Mouse (Mus musculus): ENCODE data around the gene Syndig1. TPM values are rescaled to one million over a fixed set of nuclear protein-coding genes. Genes with fewer than 3 reads are reported as not detected.

Gene Syndig1
- polyA plus RNA-seq, 1 experiment: not detected

- H3K4me3 ChIP-seq (ENCODE audit: insufficient read depth, low read depth, low read length): no peak overlapping the region
- TF ChIP-seq CTCF (IDR thresholded peaks at IDR 0.05; ENCODE audit: insufficient read depth, low read depth, low read length): no peak
- TF ChIP-seq POLR2A (IDR thresholded peaks at IDR 0.05; ENCODE audit: insufficient read depth, low read depth, low read length): no peak
- no peak overlapping the region for H3K27ac ChIP-seq (ENCODE audit: insufficient read depth, low read depth, low read length)
- 87% methylated on average over 3 of the region's 3 CpGs for WGBS
- no peaks in the 10 kb centered on the region for H3K4me1 ChIP-seq (ENCODE audit: control insufficient read depth, insufficient read depth, low read length)
Measured at GRCm38 (mm10) chr2:149861002-149861401, 32.0 kb downstream of the Syndig1 start.

GRCm38 (mm10) chr2:149865914-149866435, 37.0 kb downstream of the Syndig1 start:
- no peak overlapping the region for H3K27ac ChIP-seq (ENCODE audit: insufficient read depth, low read depth, low read length)
- TF ChIP-seq POLR2A (IDR thresholded peaks at IDR 0.05; ENCODE audit: insufficient read depth, low read depth, low read length) (no peak), CTCF (IDR thresholded peaks at IDR 0.05; ENCODE audit: insufficient read depth, low read depth, low read length) (no peak)
- H3K4me1 ChIP-seq (ENCODE audit: control insufficient read depth, insufficient read depth, low read length): no peaks in the 10 kb centered on the region
- WGBS: 78% methylated on average over 5 of the region's 5 CpGs
- H3K4me3 ChIP-seq (ENCODE audit: insufficient read depth, low read depth, low read length): no peak overlapping the region

- Histone ChIP-seq H3K4me3 (ENCODE audit: insufficient read depth, low read depth, low read length) (no peak overlapping the region), H3K4me1 (ENCODE audit: control insufficient read depth, insufficient read depth, low read length) (peaks cover 5% of the 10 kb centered on the region), H3K27ac (ENCODE audit: insufficient read depth, low read depth, low read length) (no peak overlapping the region)
- TF ChIP-seq POLR2A (IDR thresholded peaks at IDR 0.05; ENCODE audit: insufficient read depth, low read depth, low read length): no peak
- WGBS: 71% methylated on average over 2 of the region's 2 CpGs
Measured at GRCm38 (mm10) chr2:149870496-149870895, 41.5 kb downstream of the Syndig1 start.

GRCm38 (mm10) chr2:149872496-149872895, 43.5 kb downstream of the Syndig1 start:
- Histone ChIP-seq H3K27ac (ENCODE audit: insufficient read depth, low read depth, low read length) (0 out of 2 replicates have a peak overlapping the region, but pooled peaks have one; percentile 29), H3K4me1 (ENCODE audit: control insufficient read depth, insufficient read depth, low read length) (peaks cover 5% of the 10 kb centered on the region), H3K4me3 (ENCODE audit: insufficient read depth, low read depth, low read length) (no peak overlapping the region)
- WGBS: 63% methylated on average over 4 of the region's 4 CpGs
- TF ChIP-seq CTCF (IDR thresholded peaks at IDR 0.05; ENCODE audit: insufficient read depth, low read depth, low read length): no peak
- TF ChIP-seq POLR2A (IDR thresholded peaks at IDR 0.05; ENCODE audit: insufficient read depth, low read depth, low read length): no peak

- WGBS: 34% methylated on average over 3 of the region's 3 CpGs
- no peak overlapping the region for H3K4me3 ChIP-seq (ENCODE audit: insufficient read depth, low read depth, low read length)
- peaks cover 5% of the 10 kb centered on the region for H3K4me1 ChIP-seq (ENCODE audit: control insufficient read depth, insufficient read depth, low read length)
- no peak for TF ChIP-seq POLR2A (IDR thresholded peaks at IDR 0.05; ENCODE audit: insufficient read depth, low read depth, low read length)
- TF ChIP-seq CTCF (IDR thresholded peaks at IDR 0.05; ENCODE audit: insufficient read depth, low read depth, low read length): no peak
- peak overlapping the region; percentile 28; the same call in 1 of the 2 replicates for H3K27ac ChIP-seq (ENCODE audit: insufficient read depth, low read depth, low read length)
Measured at GRCm38 (mm10) chr2:149873346-149873745, 44.3 kb downstream of the Syndig1 start.

- no peak overlapping the region for H3K27ac ChIP-seq (ENCODE audit: insufficient read depth, low read depth, low read length)
- no peak for TF ChIP-seq CTCF (IDR thresholded peaks at IDR 0.05; ENCODE audit: insufficient read depth, low read depth, low read length)
- TF ChIP-seq POLR2A (IDR thresholded peaks at IDR 0.05; ENCODE audit: insufficient read depth, low read depth, low read length): no peak
- 57% methylated on average over 2 of the region's 2 CpGs for WGBS
- H3K4me1 ChIP-seq (ENCODE audit: control insufficient read depth, insufficient read depth, low read length): peaks cover 2% of the 10 kb centered on the region; the same call in 1 of the 2 replicates
- no peak overlapping the region for H3K4me3 ChIP-seq (ENCODE audit: insufficient read depth, low read depth, low read length)
Measured at GRCm38 (mm10) chr2:149877954-149878353, 48.9 kb downstream of the Syndig1 start.

- no peaks in the 10 kb centered on the region for H3K4me1 ChIP-seq (ENCODE audit: control insufficient read depth, insufficient read depth, low read length)
- H3K4me3 ChIP-seq (ENCODE audit: insufficient read depth, low read depth, low read length): no peak overlapping the region
- H3K27ac ChIP-seq (ENCODE audit: insufficient read depth, low read depth, low read length): no peak overlapping the region
- TF ChIP-seq POLR2A (IDR thresholded peaks at IDR 0.05; ENCODE audit: insufficient read depth, low read depth, low read length) (no peak), CTCF (IDR thresholded peaks at IDR 0.05; ENCODE audit: insufficient read depth, low read depth, low read length) (no peak)
Measured at GRCm38 (mm10) chr2:149887634-149888033, 58.6 kb downstream of the Syndig1 start.

GRCm38 (mm10) chr2:149891647-149892046, 62.6 kb downstream of the Syndig1 start:
- Histone ChIP-seq H3K4me1 (ENCODE audit: control insufficient read depth, insufficient read depth, low read length) (no peaks in the 10 kb centered on the region), H3K27ac (ENCODE audit: insufficient read depth, low read depth, low read length) (no peak overlapping the region), H3K4me3 (ENCODE audit: insufficient read depth, low read depth, low read length) (no peak overlapping the region)
- WGBS: 61% methylated on average over 2 of the region's 2 CpGs
- TF ChIP-seq CTCF (IDR thresholded peaks at IDR 0.05; ENCODE audit: insufficient read depth, low read depth, low read length) (no peak), POLR2A (IDR thresholded peaks at IDR 0.05; ENCODE audit: insufficient read depth, low read depth, low read length) (no peak)

- TF ChIP-seq CTCF (IDR thresholded peaks at IDR 0.05; ENCODE audit: insufficient read depth, low read depth, low read length) (no peak), POLR2A (IDR thresholded peaks at IDR 0.05; ENCODE audit: insufficient read depth, low read depth, low read length) (no peak)
- 88% methylated on average over 2 of the region's 2 CpGs for WGBS
- H3K4me3 ChIP-seq (ENCODE audit: insufficient read depth, low read depth, low read length): no peak overlapping the region
- no peak overlapping the region for H3K27ac ChIP-seq (ENCODE audit: insufficient read depth, low read depth, low read length)
- no peaks in the 10 kb centered on the region for H3K4me1 ChIP-seq (ENCODE audit: control insufficient read depth, insufficient read depth, low read length)
Measured at GRCm38 (mm10) chr2:149896337-149896736, 67.3 kb downstream of the Syndig1 start.

GRCm38 (mm10) chr2:149899615-149900014, 70.6 kb downstream of the Syndig1 start:
- no peak overlapping the region for H3K4me3 ChIP-seq (ENCODE audit: insufficient read depth, low read depth, low read length)
- H3K4me1 ChIP-seq (ENCODE audit: control insufficient read depth, insufficient read depth, low read length): no peaks in the 10 kb centered on the region
- TF ChIP-seq POLR2A (IDR thresholded peaks at IDR 0.05; ENCODE audit: insufficient read depth, low read depth, low read length): no peak
- TF ChIP-seq CTCF (IDR thresholded peaks at IDR 0.05; ENCODE audit: insufficient read depth, low read depth, low read length): no peak
- 95% methylated on average over 9 of the region's 9 CpGs for WGBS
- H3K27ac ChIP-seq (ENCODE audit: insufficient read depth, low read depth, low read length): no peak overlapping the region
